Mouse (Mus musculus): ENCODE results near the gene Baat. TPM values are rescaled to one million over a fixed set of nuclear protein-coding genes. Genes with fewer than 3 reads are reported as not detected.

Baat gene
- total RNA-seq, 1 experiment from 2014 or later = not detected

Other genes starting within 250 kb of the Baat start
- gene Acnat2, start 98.4 kb downstream of the Baat start, total RNA-seq (2017) = not detected in 3 replicates
- gene Acnat1, start 32.6 kb downstream of the Baat start, total RNA-seq (2017) = not detected in 3 replicates
- gene Mrpl50, start 14.5 kb upstream of the Baat start, total RNA-seq (2017) = 14.9 to 18.6 TPM (median 15.7 TPM) in 3 replicates
- 0.75 to 5.6 TPM (median 3.2 TPM) in 3 replicates for gene Zfp189, start 14.6 kb upstream of the Baat start, total RNA-seq (2017)
- gene Aldob, start 43.0 kb upstream of the Baat start, total RNA-seq (2017) = not detected in 3 replicates
- gene Tmem246, start 91.3 kb upstream of the Baat start, total RNA-seq (2017) = not detected in 3 replicates
- gene Rnf20, start 125.4 kb upstream of the Baat start, total RNA-seq (2017) = 187 to 231 TPM (median 228 TPM) in 3 replicates
- 0.29 to 0.32 TPM in 2 of 3 replicates, not detected in the other for gene Ppp3r2, start 175.5 kb upstream of the Baat start, total RNA-seq (2017)